ENCODE assay signal across 27 mouse cellular contexts in the genomic region with DNA sequence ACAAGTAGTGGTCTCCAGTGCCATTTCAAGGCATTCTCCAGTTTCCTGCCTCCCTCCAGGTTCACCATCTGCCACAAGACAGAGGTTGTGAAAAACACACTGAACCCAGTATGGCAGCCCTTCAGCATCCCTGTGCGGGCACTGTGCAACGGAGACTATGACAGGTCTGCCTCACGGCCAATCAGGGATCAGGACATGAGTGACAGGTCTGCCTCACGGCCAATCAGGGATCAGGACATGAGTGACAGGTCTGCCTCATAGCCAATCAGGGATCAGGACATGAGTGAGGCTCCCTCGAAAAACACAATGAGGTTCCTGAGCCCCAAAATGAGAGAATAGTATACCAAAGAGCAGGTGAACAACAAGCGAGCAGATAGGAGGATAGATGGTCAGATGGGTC. TPM values are rescaled to one million over a fixed set of nuclear protein-coding genes. Genes with fewer than 3 reads are reported as not detected.
DNase-seq lines count a peak whose midpoint lies in the region; ATAC-seq lines count a peak whose summit lies in the region.
"Had no signal": no experiment of that assay in that cellular context is flagged by ENCODE, and none has a peak within 500 bp of the region (broad histone marks: within the 10 kb centered on the region; RNA-seq: fewer than 3 reads in every experiment).

No protein-coding gene starts in this region.

- H3K4me3 ChIP-seq in midbrain, embryonic 13.5 days (replicated peaks) = no peak overlapping the region
- no peak overlapping the region for H3K4me3 ChIP-seq in midbrain, embryonic 10.5 days
- no peak overlapping the region for H3K4me3 ChIP-seq in hindbrain, embryonic 11.5 days (ENCODE audit: low read depth, low read length)
- H3K4me3 ChIP-seq in embryonic facial prominence, embryonic 10.5 days = no peak overlapping the region
- H3K4me3 ChIP-seq: embryonic facial prominence, embryonic 13.5 days; erythroblast, embryonic 14.5 days; hindbrain, embryonic 13.5 days; intestine, embryonic 15.5 days had no signal

- H3K4me1 ChIP-seq in midbrain, embryonic 13.5 days (replicated peaks) = no peaks in the 10 kb centered on the region
- peaks cover 4% of the 10 kb centered on the region; the same call in 1 of the 2 replicates for H3K4me1 ChIP-seq in midbrain, embryonic 10.5 days
- no peaks in the 10 kb centered on the region for H3K4me1 ChIP-seq in hindbrain, embryonic 11.5 days (replicated peaks; ENCODE audit: control insufficient read depth, insufficient read depth, low read length)
- H3K4me1 ChIP-seq in embryonic facial prominence, embryonic 10.5 days = no peaks in the 10 kb centered on the region
- H3K4me1 ChIP-seq: embryonic facial prominence, embryonic 13.5 days; hindbrain, embryonic 13.5 days; intestine, embryonic 15.5 days had no signal

- DNase-seq in cerebellum, postnatal 10 days = peak; percentile 26 to 36
- DNase-seq in cerebellum, adult 18-20 months = no peak
- no peak for DNase-seq in midbrain, embryonic 10.5 days (ENCODE audit: low spot score)
- DNase-seq in R1 (ENCODE audit: low read depth, low spot score) = peak; percentile 84
- no peak for DNase-seq in hindbrain, embryonic 11.5 days (ENCODE audit: low spot score)
- DNase-seq in embryonic facial prominence, embryonic 10.5 days (ENCODE audit: low spot score) = no peak
- DNase-seq: adrenal gland, adult 8-10 months; adrenal gland, postnatal 25 days; cerebellum, adult 11-12 months; cerebellum, adult 9-10 months; gastrocnemius, postnatal 14 days; heart, adult 11 months; kidney, adult 11 months had no signal

- H3K9me3 ChIP-seq in midbrain, embryonic 13.5 days = no peaks in the 10 kb centered on the region
- H3K9me3 ChIP-seq in midbrain, embryonic 10.5 days (replicated peaks) = no peaks in the 10 kb centered on the region
- H3K9me3 ChIP-seq in hindbrain, embryonic 11.5 days (ENCODE audit: control insufficient read depth, low read length) = no peaks in the 10 kb centered on the region
- H3K9me3 ChIP-seq in embryonic facial prominence, embryonic 10.5 days = no peaks in the 10 kb centered on the region
- H3K9me3 ChIP-seq: embryonic facial prominence, embryonic 13.5 days; G1E; hindbrain, embryonic 13.5 days; intestine, embryonic 15.5 days had no signal

- H3K27ac ChIP-seq in midbrain, embryonic 13.5 days = no peak overlapping the region
- H3K27ac ChIP-seq in midbrain, embryonic 10.5 days (replicated peaks) = no peak overlapping the region
- no peak overlapping the region for H3K27ac ChIP-seq in hindbrain, embryonic 11.5 days (ENCODE audit: low read depth, low read length)
- H3K27ac ChIP-seq in embryonic facial prominence, embryonic 10.5 days (replicated peaks) = no peak overlapping the region
- H3K27ac ChIP-seq: embryonic facial prominence, embryonic 13.5 days; hindbrain, embryonic 13.5 days; intestine, embryonic 15.5 days had no signal

- no peaks in the 10 kb centered on the region for H3K27me3 ChIP-seq in midbrain, embryonic 13.5 days
- peaks cover 8% of the 10 kb centered on the region for H3K27me3 ChIP-seq in midbrain, embryonic 10.5 days (ENCODE audit: low read depth, poor library complexity, severe bottlenecking)
- H3K27me3 ChIP-seq in hindbrain, embryonic 11.5 days (ENCODE audit: control insufficient read depth, insufficient read depth, low read length) = no peaks in the 10 kb centered on the region
- H3K27me3 ChIP-seq in embryonic facial prominence, embryonic 10.5 days (replicated peaks; ENCODE audit: low read depth, poor library complexity, severe bottlenecking) = peaks cover 9% of the 10 kb centered on the region
- H3K27me3 ChIP-seq: intestine, embryonic 15.5 days; Patski had no signal

- H3K36me3 ChIP-seq in midbrain, embryonic 13.5 days = no peaks in the 10 kb centered on the region
- H3K36me3 ChIP-seq in midbrain, embryonic 10.5 days = no peaks in the 10 kb centered on the region
- H3K36me3 ChIP-seq in hindbrain, embryonic 11.5 days (ENCODE audit: control insufficient read depth, insufficient read depth, low read length) = no peaks in the 10 kb centered on the region
- H3K36me3 ChIP-seq in embryonic facial prominence, embryonic 10.5 days (replicated peaks) = no peaks in the 10 kb centered on the region
- H3K36me3 ChIP-seq: embryonic facial prominence, embryonic 13.5 days; G1E; hindbrain, embryonic 13.5 days; intestine, embryonic 15.5 days had no signal

- peak; percentile 53; the same call in 1 of the 2 replicates for ATAC-seq in midbrain, embryonic 13.5 days
- ATAC-seq in hindbrain, embryonic 11.5 days (ENCODE audit: low FRiP score) = no peak
- ATAC-seq in megakaryocyte, adult 5-6 weeks (ENCODE audit: poor library complexity, severe bottlenecking) = no peak
- ATAC-seq: activated CD4-positive, CD25-positive, alpha-beta regulatory T cell, adult 4 months; forebrain, embryonic 16.5 days; hindbrain, embryonic 16.5 days; intestine, embryonic 15.5 days; Patski had no signal

- no peak overlapping the region for H3K9ac ChIP-seq in midbrain, embryonic 13.5 days (replicated peaks)
- H3K9ac ChIP-seq in hindbrain, embryonic 11.5 days (ENCODE audit: low read depth, low read length) = no peak overlapping the region
- H3K9ac ChIP-seq: embryonic facial prominence, embryonic 13.5 days; hindbrain, embryonic 13.5 days; intestine, embryonic 15.5 days had no signal

- 73% methylated on average over 6 of the region's 6 CpGs for WGBS in midbrain, embryonic 13.5 days
- WGBS in midbrain, embryonic 10.5 days = 68% methylated on average over 6 of the region's 6 CpGs
- 71% methylated on average over 6 of the region's 6 CpGs for WGBS in hindbrain, embryonic 11.5 days
- 64% methylated on average over 6 of the region's 6 CpGs for WGBS in embryonic facial prominence, embryonic 10.5 days

- H3K4me2 ChIP-seq in midbrain, embryonic 13.5 days (replicated peaks) = no peak overlapping the region
- H3K4me2 ChIP-seq in hindbrain, embryonic 11.5 days (replicated peaks; ENCODE audit: low read depth, low read length) = no peak overlapping the region
- H3K4me2 ChIP-seq: embryonic facial prominence, embryonic 13.5 days; heart, embryonic 11.5 days; hindbrain, embryonic 13.5 days; intestine, embryonic 15.5 days had no signal

RNA-seq across cellular contexts. Expression of a gene that starts 8.2 kb away (rescaled TPM):
- 0.58 and 0.71 TPM in 2 replicates for polyA plus RNA-seq in midbrain, embryonic 13.5 days (2015; fragmentation: Nextera tagmentation; extraction: Ambion mirVana)
- polyA plus RNA-seq in midbrain, embryonic 10.5 days (2016; fragmentation: Nextera tagmentation; extraction: Ambion mirVana) = 0.27 and 0.38 TPM in 2 replicates
- 0.24 and 0.29 TPM in 2 replicates for polyA plus RNA-seq in hindbrain, embryonic 11.5 days (2014; fragmentation: Nextera tagmentation; extraction: Ambion mirVana)
- 0.20 and 0.30 TPM in 2 replicates for total RNA-seq in megakaryocyte, adult 5-6 weeks (2015)
- total RNA-seq in megakaryocyte, adult 5-6 weeks (2017) = 0.15 and 0.45 TPM in 2 replicates
- 0.04 and 0.11 TPM in 2 replicates for polyA plus RNA-seq in embryonic facial prominence, embryonic 10.5 days (2016; fragmentation: Nextera tagmentation; extraction: Ambion mirVana)
- total RNA-seq: heart, postnatal 25 days had no signal
- polyA plus RNA-seq: heart, postnatal 0 days had no signal

RNA-seq across cellular contexts. Expression of a gene that starts 16.6 kb away (rescaled TPM):
- 19.4 and 21.4 TPM in 2 replicates for polyA plus RNA-seq in midbrain, embryonic 13.5 days (2015; fragmentation: Nextera tagmentation; extraction: Ambion mirVana)
- 22.4 and 26.2 TPM in 2 replicates for polyA plus RNA-seq in midbrain, embryonic 10.5 days (2016; fragmentation: Nextera tagmentation; extraction: Ambion mirVana)
- polyA plus RNA-seq in hindbrain, embryonic 11.5 days (2014; fragmentation: Nextera tagmentation; extraction: Ambion mirVana) = 19.4 and 22.0 TPM in 2 replicates
- 47.0 and 47.6 TPM in 2 replicates for total RNA-seq in megakaryocyte, adult 5-6 weeks (2015)
- total RNA-seq in megakaryocyte, adult 5-6 weeks (2017) = 54.7 and 64.4 TPM in 2 replicates
- polyA plus RNA-seq in embryonic facial prominence, embryonic 10.5 days (2016; fragmentation: Nextera tagmentation; extraction: Ambion mirVana) = 24.8 and 26.0 TPM in 2 replicates

RNA-seq across cellular contexts. Expression of a gene that starts 36.4 kb away (rescaled TPM):
- polyA plus RNA-seq in midbrain, embryonic 13.5 days (2015; fragmentation: Nextera tagmentation; extraction: Ambion mirVana) = 9.5 and 9.9 TPM in 2 replicates
- 16.1 and 18.8 TPM in 2 replicates for polyA plus RNA-seq in midbrain, embryonic 10.5 days (2016; fragmentation: Nextera tagmentation; extraction: Ambion mirVana)
- polyA plus RNA-seq in hindbrain, embryonic 11.5 days (2014; fragmentation: Nextera tagmentation; extraction: Ambion mirVana) = 10.5 and 10.6 TPM in 2 replicates
- total RNA-seq in megakaryocyte, adult 5-6 weeks (2015) = 10.6 and 12.0 TPM in 2 replicates
- 5.5 and 10.3 TPM in 2 replicates for total RNA-seq in megakaryocyte, adult 5-6 weeks (2017)
- polyA plus RNA-seq in embryonic facial prominence, embryonic 10.5 days (2016; fragmentation: Nextera tagmentation; extraction: Ambion mirVana) = 17.8 and 20.0 TPM in 2 replicates

RNA-seq across cellular contexts. Expression of a gene that starts 52.7 kb away (rescaled TPM):
- 40.4 and 45.0 TPM in 2 replicates for polyA plus RNA-seq in midbrain, embryonic 13.5 days (2015; fragmentation: Nextera tagmentation; extraction: Ambion mirVana)
- 49.2 and 51.0 TPM in 2 replicates for polyA plus RNA-seq in midbrain, embryonic 10.5 days (2016; fragmentation: Nextera tagmentation; extraction: Ambion mirVana)
- 44.7 and 46.8 TPM in 2 replicates for polyA plus RNA-seq in hindbrain, embryonic 11.5 days (2014; fragmentation: Nextera tagmentation; extraction: Ambion mirVana)
- total RNA-seq in megakaryocyte, adult 5-6 weeks (2015) = 30.6 and 34.0 TPM in 2 replicates
- 56.5 and 60.9 TPM in 2 replicates for total RNA-seq in megakaryocyte, adult 5-6 weeks (2017)
- 44.0 and 46.9 TPM in 2 replicates for polyA plus RNA-seq in embryonic facial prominence, embryonic 10.5 days (2016; fragmentation: Nextera tagmentation; extraction: Ambion mirVana)

RNA-seq across cellular contexts. Expression of a gene that starts 53.4 kb away (rescaled TPM):
- 79.4 and 81.4 TPM in 2 replicates for polyA plus RNA-seq in midbrain, embryonic 13.5 days (2015; fragmentation: Nextera tagmentation; extraction: Ambion mirVana)
- 47.2 and 54.3 TPM in 2 replicates for polyA plus RNA-seq in midbrain, embryonic 10.5 days (2016; fragmentation: Nextera tagmentation; extraction: Ambion mirVana)
- 56.3 and 57.7 TPM in 2 replicates for polyA plus RNA-seq in hindbrain, embryonic 11.5 days (2014; fragmentation: Nextera tagmentation; extraction: Ambion mirVana)
- 31.8 and 39.6 TPM in 2 replicates for total RNA-seq in megakaryocyte, adult 5-6 weeks (2015)
- 57.6 and 68.3 TPM in 2 replicates for total RNA-seq in megakaryocyte, adult 5-6 weeks (2017)
- polyA plus RNA-seq in embryonic facial prominence, embryonic 10.5 days (2016; fragmentation: Nextera tagmentation; extraction: Ambion mirVana) = 47.0 and 48.9 TPM in 2 replicates

Comparison
In these comparisons a context has a peak if more than half of its experiments do, and no peak if none do; other contexts are left out.
1. DNase-seq: peak in cerebellum, postnatal 10 days (2 of 2) and R1 (single experiment); none in cerebellum, adult 18-20 months (0 of 2), midbrain, embryonic 10.5 days (single experiment), hindbrain, embryonic 11.5 days (single experiment) and embryonic facial prominence, embryonic 10.5 days (single experiment).